Mouse (Mus musculus) small intestine, adult 10 weeks (tissue): ENCODE measurements around the gene Suox. TPM values are rescaled to one million over a fixed set of nuclear protein-coding genes. Genes with fewer than 3 reads are reported as not detected.

Experiments
- polyA plus RNA-seq: library from polyadenylated mRNA; stranded (reverse); fragments of 350-450 nt; fragmentation: Illumina TruSeq; extraction: RNeasy Lipid Tissue Mini Kit (QIAGEN cat#74804); gene quantifications from one replicate; pipeline ENCODE4 v1.2.3, GENCODE M21; 2014; ENCODE audit warnings: low replicate concordance

The Suox gene
- 2.4 TPM for polyA plus RNA-seq

GRCm38 (mm10) chr10:128673763-128674468, at the start of gene Suox:
TSS of gene Suox (minus strand) at chr10:128674073.

GRCm38 (mm10) chr10:128704491-128705316, 30.8 kb upstream of the Suox start, which contains the start of gene Cdk2:
TSS of gene Cdk2 (minus strand) at chr10:128705031.

GRCm38 (mm10) chr10:128703895-128704294, 30.0 kb upstream of the Suox start, which contains the start of gene Pmel:
TSS of gene Pmel (plus strand) at chr10:128704195.

GRCm38 (mm10) chr10:128695992-128696807, 22.3 kb upstream of the Suox start, which contains the start of gene Rab5b:
TSS of gene Rab5b (minus strand) at chr10:128696264.

GRCm38 (mm10) chr10:128645111-128646011, 28.5 kb downstream of the Suox start, which contains the start of gene Ikzf4:
TSS of gene Ikzf4 (minus strand) at chr10:128645991.

GRCm38 (mm10) chr10:128626311-128627310, 47.3 kb downstream of the Suox start, which contains the start of gene Rps26:
TSS of gene Rps26 (minus strand) at chr10:128626747.

Other genes starting within 250 kb of the Suox start
- gene Smarcc2, start 214.8 kb downstream of the Suox start, polyA plus RNA-seq: 35.8 TPM
- gene Myl6, start 179.9 kb downstream of the Suox start, polyA plus RNA-seq: 27.1 TPM
- gene Myl6b, start 175.4 kb downstream of the Suox start, polyA plus RNA-seq: not detected
- 1.9 TPM for gene Esyt1, start 148.2 kb downstream of the Suox start, polyA plus RNA-seq
- gene Zc3h10, start 126.3 kb downstream of the Suox start, polyA plus RNA-seq: 0.85 TPM
- 15.5 TPM for gene Rpl41, start 124.8 kb downstream of the Suox start, polyA plus RNA-seq
- 72.6 TPM for gene Pa2g4, start 108.1 kb downstream of the Suox start, polyA plus RNA-seq
- 157 TPM for gene Erbb3, start 84.4 kb downstream of the Suox start, polyA plus RNA-seq
- 7.5 TPM for gene Rps26, start 47.3 kb downstream of the Suox start, polyA plus RNA-seq
- 0.41 TPM for gene Ikzf4, start 28.1 kb downstream of the Suox start, polyA plus RNA-seq
- 70.4 TPM for gene Rab5b, start 22.2 kb upstream of the Suox start, polyA plus RNA-seq
- not detected for gene Pmel, start 30.1 kb upstream of the Suox start, polyA plus RNA-seq
- gene Cdk2, start 31.0 kb upstream of the Suox start, polyA plus RNA-seq: 14.3 TPM
- 41.2 TPM for gene Dgka, start 70.8 kb upstream of the Suox start, polyA plus RNA-seq
- gene Pym1, start 73.8 kb upstream of the Suox start, polyA plus RNA-seq: 0.89 TPM
- gene Mmp19, start 116.8 kb upstream of the Suox start, polyA plus RNA-seq: 2.0 TPM
- gene Dnajc14, start 130.0 kb upstream of the Suox start, polyA plus RNA-seq: 39.9 TPM
- gene Tmem198b, start 130.3 kb upstream of the Suox start, polyA plus RNA-seq: 3.1 TPM
- 242 TPM for gene Sarnp, start 143.3 kb upstream of the Suox start, polyA plus RNA-seq
- gene Ormdl2, start 147.6 kb upstream of the Suox start, polyA plus RNA-seq: 206 TPM
- 0.85 TPM for gene Gdf11, start 217.6 kb upstream of the Suox start, polyA plus RNA-seq
- gene Cd63, start 226.9 kb upstream of the Suox start, polyA plus RNA-seq: 401 TPM
- 1.5 TPM for gene Rdh5, start 248.8 kb upstream of the Suox start, polyA plus RNA-seq
- 2.2 TPM for gene Bloc1s1, start 250.0 kb upstream of the Suox start, polyA plus RNA-seq